Mouse (Mus musculus) stomach, embryonic 16.5 days (tissue): ENCODE data around the gene LTO1. TPM values are rescaled to one million over a fixed set of nuclear protein-coding genes. Genes with fewer than 3 reads are reported as not detected.

Experiments
- ATAC-seq: fragments of 200-750 bp; cut with Nextera tagmentation; 2 replicates; pipeline ENCODE4 v1.8.0; 2017; ENCODE audit warnings: moderate number of reproducible peaks, moderate TSS enrichment; ENCODE audit not compliant: insufficient read depth, low FRiP score
- H3K27ac ChIP-seq: fragments of 300-500 bp; sonication (generic); 2 replicates; pipeline ENCODE4 v1.5.1; 2014; ENCODE audit warnings: low read length
- H3K27me3 ChIP-seq: fragments of 300-500 bp; sonication (generic); 2 replicates; pipeline ENCODE4 v1.6.1; 2014; ENCODE audit warnings: low read length, control low read depth, mixed read lengths; ENCODE audit not compliant: control insufficient read depth, insufficient read depth
- H3K36me3 ChIP-seq: fragments of 300-500 bp; sonication (generic); 2 replicates; pipeline ENCODE4 v1.6.1; 2014; ENCODE audit warnings: low read length; ENCODE audit not compliant: control insufficient read depth, insufficient read depth
- H3K4me1 ChIP-seq: fragments of 300-500 bp; sonication (generic); 2 replicates; pipeline ENCODE4 v1.6.1; 2014; ENCODE audit warnings: low read length, control low read depth, mixed read lengths; ENCODE audit not compliant: control insufficient read depth, insufficient read depth
- H3K4me2 ChIP-seq: fragments of 300-500 bp; sonication (generic); 2 replicates; pipeline ENCODE4 v1.6.1; 2014; ENCODE audit warnings: low read depth, low read length, mixed read lengths
- H3K4me3 ChIP-seq: fragments of 300-500 bp; sonication (generic); replicated peaks from 2 replicates; pipeline ENCODE4 v1.5.1; 2014; ENCODE audit warnings: mild to moderate bottlenecking, low read length
- H3K9ac ChIP-seq: fragments of 300-500 bp; sonication (generic); 2 replicates; pipeline ENCODE4 v1.6.1; 2014; ENCODE audit warnings: low read length
- H3K9me3 ChIP-seq: fragments of 300-500 bp; sonication (generic); replicated peaks from 2 replicates; pipeline ENCODE4 v1.6.1; 2016; ENCODE audit warnings: low read length, control low read depth; ENCODE audit not compliant: control insufficient read depth
- WGBS: fragments of 180-500 bp; shearing (Covaris S2); extraction: QIAGEN DNeasy Blood & Tissue Kit; methylation state at CpG from one replicate; pipeline ENCODE4 v1.1.7; 2014; 5-methylcytosine and 5-hydroxymethylcytosine counted together
- polyA plus RNA-seq: library from polyadenylated mRNA; unstranded; fragments of >200 nt; fragmentation: Nextera tagmentation; extraction: Ambion mirVana; gene quantifications from 2 replicates; pipeline ENCODE4 v1.2.1, GENCODE M21; 2015

Gene LTO1
- polyA plus RNA-seq, 1 experiment from 2014 or later = 27.9 TPM

- no peaks in the 10 kb centered on the region for H3K4me1 ChIP-seq
- H3K9ac ChIP-seq = no peak overlapping the region
- peak; percentile 79 for ATAC-seq
- no peaks in the 10 kb centered on the region for H3K36me3 ChIP-seq
- no peaks in the 10 kb centered on the region for H3K9me3 ChIP-seq
- WGBS = 53% methylated on average over 8 of the region's 8 CpGs
- no peak overlapping the region for H3K4me3 ChIP-seq
- peak overlapping the region; percentile 17; the same call in 1 of the 2 replicates for H3K27ac ChIP-seq
- no peaks in the 10 kb centered on the region for H3K27me3 ChIP-seq
- H3K4me2 ChIP-seq = no peak overlapping the region
Observed at GRCm38 (mm10) chr7:144970997-144971768, 56.3 kb downstream of the LTO1 start.

GRCm38 (mm10) chr7:144971769-144972168 is 56.9 kb downstream of the LTO1 start:
- H3K4me1 ChIP-seq = no peaks in the 10 kb centered on the region
- peak; percentile 35; the same call in 1 of the 2 replicates for ATAC-seq
- no peaks in the 10 kb centered on the region for H3K27me3 ChIP-seq
- H3K27ac ChIP-seq = no peak overlapping the region
- no peak overlapping the region for H3K4me2 ChIP-seq
- H3K36me3 ChIP-seq = no peaks in the 10 kb centered on the region
- no peak overlapping the region for H3K4me3 ChIP-seq
- H3K9ac ChIP-seq = no peak overlapping the region
- H3K9me3 ChIP-seq = no peaks in the 10 kb centered on the region
- 48% methylated on average over 2 of the region's 2 CpGs for WGBS

GRCm38 (mm10) chr7:144973461-144973860 is 58.6 kb downstream of the LTO1 start:
- ATAC-seq = no peak
- WGBS = 56% methylated on average over 8 of the region's 8 CpGs
- H3K4me1 ChIP-seq = no peaks in the 10 kb centered on the region
- no peak overlapping the region for H3K9ac ChIP-seq
- H3K4me2 ChIP-seq = no peak overlapping the region
- no peaks in the 10 kb centered on the region for H3K9me3 ChIP-seq
- H3K27me3 ChIP-seq = no peaks in the 10 kb centered on the region
- no peak overlapping the region for H3K27ac ChIP-seq
- no peaks in the 10 kb centered on the region for H3K36me3 ChIP-seq
- H3K4me3 ChIP-seq = no peak overlapping the region

- Histone ChIP-seq H3K9ac (no peak overlapping the region), H3K4me3 (no peak overlapping the region), H3K27ac (no peak overlapping the region), H3K4me2 (no peak overlapping the region), H3K4me1 (no peaks in the 10 kb centered on the region), H3K27me3 (no peaks in the 10 kb centered on the region), H3K36me3 (no peaks in the 10 kb centered on the region), H3K9me3 (no peaks in the 10 kb centered on the region)
- no peak; the same call in 1 of the 2 replicates for ATAC-seq
- WGBS = 78% methylated on average over 2 of the region's 2 CpGs
Observed at GRCm38 (mm10) chr7:144977121-144977520, 62.2 kb downstream of the LTO1 start.

DNA sequence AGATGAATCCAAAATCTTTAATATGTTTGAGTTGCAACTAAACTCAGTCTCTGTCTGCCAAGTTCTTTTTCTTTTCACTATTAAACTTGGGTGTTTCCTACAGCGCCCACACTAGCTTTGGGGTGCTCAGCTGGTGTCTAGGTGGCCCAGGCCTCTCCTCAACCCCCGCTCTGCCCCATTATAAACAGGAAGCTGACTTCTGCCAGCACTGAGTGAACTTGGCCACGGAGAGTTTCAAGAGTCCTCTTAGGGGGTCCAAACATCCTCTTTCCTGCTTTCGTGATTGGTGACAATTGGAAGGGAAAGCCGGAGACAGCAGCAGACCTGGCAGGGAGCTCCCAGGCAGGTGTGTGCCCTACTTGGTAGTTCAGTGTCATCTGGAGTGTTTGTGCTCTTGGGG is 64.9 kb downstream of the LTO1 start:
- no peak overlapping the region for H3K27ac ChIP-seq
- no peaks in the 10 kb centered on the region for H3K36me3 ChIP-seq
- WGBS = 69% methylated on average over 5 of the region's 5 CpGs
- H3K9me3 ChIP-seq = no peaks in the 10 kb centered on the region
- no peak overlapping the region for H3K4me3 ChIP-seq
- H3K9ac ChIP-seq = no peak overlapping the region
- no peaks in the 10 kb centered on the region for H3K27me3 ChIP-seq
- H3K4me2 ChIP-seq = no peak overlapping the region
- ATAC-seq = no peak
- 0 out of 2 replicates have a peak, but pooled peaks cover 2% of the 10 kb centered on the region for H3K4me1 ChIP-seq

Other genes starting within 250 kb of the LTO1 start
- gene Ano1, start 163.1 kb upstream of the LTO1 start, polyA plus RNA-seq = 60.9 and 70.2 TPM in 2 replicates
- gene Fgf3, start 77.0 kb upstream of the LTO1 start, polyA plus RNA-seq = not detected in 2 replicates
- 0.08 TPM in 1 of 2 replicates, not detected in the other for gene Fgf4, start 67.7 kb upstream of the LTO1 start, polyA plus RNA-seq
- gene Fgf15, start 18.6 kb upstream of the LTO1 start, polyA plus RNA-seq = not detected in 2 replicates
- gene Ccnd1, start 24.8 kb downstream of the LTO1 start, polyA plus RNA-seq = 59.0 and 65.4 TPM in 2 replicates